Mouse (Mus musculus) myocyte (in vitro differentiated cells): ENCODE measurements around the gene Bdh1.

ENCODE experiments used
- MYOG ChIP-seq, 3 experiments: IDR thresholded peaks; one replicate each; pipeline ENCODE4 v1.6.1; 2011; ENCODE audit warnings: control low read depth in 2 of 3, low read depth in 2 of 3, mild to moderate bottlenecking in 2 of 3; ENCODE audit not compliant: insufficient read length in 2 of 3, control insufficient read depth in 1 of 3, insufficient read depth in 1 of 3
- POLR2A ChIP-seq: IDR thresholded peaks from one replicate; pipeline ENCODE4 v1.6.1; 2011; ENCODE audit warnings: low read depth, mild to moderate bottlenecking, control low read depth, moderate library complexity; ENCODE audit not compliant: insufficient read length
- TCF12 ChIP-seq: IDR thresholded peaks from one replicate; pipeline ENCODE4 v1.6.1; 2011; ENCODE audit warnings: mild to moderate bottlenecking, control low read depth; ENCODE audit not compliant: poor library complexity, insufficient read depth, severe bottlenecking
- USF1 ChIP-seq: IDR thresholded peaks from one replicate; pipeline ENCODE4 v1.6.1; 2011; ENCODE audit warnings: low read depth, mild to moderate bottlenecking, control low read depth, moderate library complexity

GRCm38 (mm10) chr16:31499681-31500310 is 77.7 kb downstream of the Bdh1 start:
- TF ChIP-seq TCF12 = no peak
- TF ChIP-seq POLR2A = no peak
- TF ChIP-seq MYOG (IDR thresholded peaks at IDR 0.05; ENCODE audit: control insufficient read depth in 1 of 3, insufficient read depth in 1 of 3, insufficient read length in 2 of 3, low read depth in 2 of 3) = no peak
- no peak for TF ChIP-seq USF1
